Mouse (Mus musculus) CD4-positive, CD25-positive, alpha-beta regulatory T cell, adult 2 months (primary cell): ENCODE results near the gene Hes5.

Experiments used
- DNase-seq: peaks from one replicate; pipeline ENCODE4 v3.0.0-alpha.2; 2012; ENCODE audit warnings: low read depth, low spot score

Gene Hes5

DNA sequence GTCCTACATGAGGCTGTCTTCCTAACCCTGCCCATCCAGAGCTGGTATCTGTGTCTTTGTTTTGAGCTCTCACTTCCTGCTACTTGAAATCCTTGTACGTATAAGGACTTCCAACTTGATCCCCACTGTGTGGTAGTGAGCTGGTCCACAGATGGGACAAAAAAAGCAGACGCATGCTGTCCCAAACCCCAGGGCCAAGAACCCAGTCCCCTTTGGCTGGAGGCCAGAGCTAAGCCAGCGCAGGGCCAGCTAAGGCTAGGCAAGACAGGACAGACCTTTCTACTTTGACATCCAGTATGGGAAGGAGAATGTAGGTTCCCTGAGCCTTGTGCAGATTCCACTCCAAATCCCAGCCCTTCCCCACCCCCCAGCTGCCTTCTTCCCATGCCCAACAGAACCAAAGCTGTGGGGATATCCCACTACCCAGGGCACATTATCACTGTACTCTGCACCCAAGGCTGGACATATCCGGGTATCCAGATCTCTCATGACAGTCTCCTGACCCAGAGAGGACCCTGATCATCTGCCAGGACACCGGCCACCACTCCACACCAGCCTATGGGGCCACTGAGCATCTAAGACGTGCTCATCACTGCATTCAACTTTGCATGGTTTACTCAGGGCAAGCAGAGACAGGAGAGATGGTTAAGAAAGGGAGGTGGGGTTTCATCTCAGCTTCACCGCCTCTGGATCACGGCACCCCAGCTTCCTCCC, 50.7 kb downstream of the Hes5 start:
- no peak for DNase-seq
